In the genomic region with DNA sequence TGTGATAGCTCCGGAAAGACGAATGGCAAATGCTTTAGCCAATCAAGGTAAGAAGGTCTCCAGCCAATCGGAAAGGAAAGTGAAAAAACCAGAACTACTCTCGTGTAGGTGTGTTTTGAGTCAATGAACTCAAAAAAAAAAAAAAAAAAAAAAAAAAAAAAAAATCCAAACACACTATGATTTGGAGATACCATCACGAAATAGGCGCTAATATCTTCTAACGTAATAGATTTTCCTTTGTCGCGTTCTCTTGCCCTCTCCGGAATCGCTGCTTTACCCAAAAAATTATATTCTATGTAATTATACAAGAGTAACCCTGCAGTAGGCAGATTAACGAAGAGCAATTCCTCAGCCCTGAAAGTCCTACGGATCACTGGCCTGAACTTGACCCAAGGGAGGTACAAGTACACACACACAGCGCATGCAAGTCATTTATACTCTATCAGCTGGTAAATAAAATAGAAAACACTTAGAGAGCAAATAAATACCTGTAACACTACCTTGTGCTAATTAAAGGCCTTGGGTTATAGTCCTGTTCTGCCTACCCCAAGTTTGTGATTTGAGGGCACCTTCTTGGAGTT, we compare ENCODE assay signal across 7 mouse cellular contexts. TPM values are rescaled to one million over a fixed set of nuclear protein-coding genes. Genes with fewer than 3 reads are reported as not detected.
DNase-seq lines count a peak whose midpoint lies in the region; ATAC-seq and TF ChIP-seq lines count a peak whose summit lies in the region.

No protein-coding gene starts in this region.

- no peak for TF ChIP-seq CTCF in spleen, adult 2 months (IDR thresholded peaks at IDR 0.05; ENCODE audit: extremely low read depth, insufficient read depth, insufficient read length, insufficient replicate concordance)

- WGBS in spleen, adult 2 months = 8% methylated on average over 14 of the region's 14 CpGs
- WGBS in forebrain, embryonic 13.5 days = 8% methylated on average over 14 of the region's 14 CpGs
- WGBS in liver, embryonic 11.5 days = 10% methylated on average over 14 of the region's 14 CpGs

- peaks cover 14% of the 10 kb centered on the region for H3K36me3 ChIP-seq in spleen, adult 2 months (ENCODE audit: control insufficient read depth, insufficient read depth, low read length)
- peaks cover 28% of the 10 kb centered on the region for H3K36me3 ChIP-seq in forebrain, embryonic 13.5 days (ENCODE audit: poor library complexity, severe bottlenecking)
- peaks cover 17% of the 10 kb centered on the region for H3K36me3 ChIP-seq in liver, embryonic 11.5 days (ENCODE audit: control insufficient read depth, insufficient read depth, low read length)

- no peak for ATAC-seq in forebrain, embryonic 13.5 days
- no peak for ATAC-seq in liver, embryonic 11.5 days (replicated peaks; ENCODE audit: low FRiP score)

- no peak for TF ChIP-seq POLR2A in spleen, adult 2 months (IDR thresholded peaks at IDR 0.05; ENCODE audit: low read depth, low read length)

- H3K4me3 ChIP-seq in spleen, adult 2 months (ENCODE audit: extremely low read depth, insufficient read depth, insufficient read length) = peak overlapping the region; percentile 24
- H3K4me3 ChIP-seq in forebrain, embryonic 13.5 days = peak overlapping the region; percentile 38
- peak overlapping the region; percentile 44 for H3K4me3 ChIP-seq in liver, embryonic 11.5 days (ENCODE audit: low read depth, low read length)

- peak overlapping the region; percentile 61 for H3K4me2 ChIP-seq in forebrain, embryonic 13.5 days
- H3K4me2 ChIP-seq in liver, embryonic 11.5 days = peak overlapping the region; percentile 72

- peaks cover 2% of the 10 kb centered on the region for H3K4me1 ChIP-seq in spleen, adult 2 months (ENCODE audit: control insufficient read depth, insufficient read depth, insufficient read length)
- H3K4me1 ChIP-seq in forebrain, embryonic 13.5 days = peaks cover 20% of the 10 kb centered on the region
- peaks cover 41% of the 10 kb centered on the region for H3K4me1 ChIP-seq in liver, embryonic 11.5 days (replicated peaks; ENCODE audit: control insufficient read depth, insufficient read depth, low read length)

- intact Hi-C loops in left cerebral cortex, postnatal 10 days (cut with DNase I) = no loop called here

- no peaks in the 10 kb centered on the region for H3K9me3 ChIP-seq in forebrain, embryonic 13.5 days (replicated peaks)
- no peaks in the 10 kb centered on the region for H3K9me3 ChIP-seq in liver, embryonic 11.5 days (ENCODE audit: control insufficient read depth, low read length)

- no peak for DNase-seq in spleen, adult 2 months (ENCODE audit: low read depth in 1 of 2, low spot score in 2 of 2)
- no peak for DNase-seq in spleen, postnatal 36 days (ENCODE audit: low spot score in 2 of 2)
- no peak for DNase-seq in liver, embryonic 11.5 days (ENCODE audit: low spot score)
- no peak for DNase-seq in urinary bladder, postnatal 10 days (ENCODE audit: low spot score)
- DNase-seq in left cerebral cortex, postnatal 10 days (ENCODE audit: extremely low spot score in 1 of 2, low spot score in 2 of 2) = no peak
- no peak for DNase-seq in adrenal gland, adult 18-20 months (ENCODE audit: low spot score in 2 of 2)

- H3K27ac ChIP-seq in spleen, adult 2 months (ENCODE audit: insufficient read depth, low read length) = peak overlapping the region; percentile 6; the same call in 1 of the 2 replicates
- 0 out of 2 replicates have a peak overlapping the region, but pooled peaks have one; percentile 7 for H3K27ac ChIP-seq in forebrain, embryonic 13.5 days
- H3K27ac ChIP-seq in liver, embryonic 11.5 days (ENCODE audit: low read depth, low read length) = peak overlapping the region; percentile 62

- H3K9ac ChIP-seq in forebrain, embryonic 13.5 days = peak overlapping the region; percentile 45
- H3K9ac ChIP-seq in liver, embryonic 11.5 days (ENCODE audit: low read depth, low read length) = peak overlapping the region; percentile 37

- no peaks in the 10 kb centered on the region for H3K27me3 ChIP-seq in spleen, adult 2 months (ENCODE audit: control insufficient read depth, insufficient read depth, low read length)
- peaks cover 3% of the 10 kb centered on the region; the same call in 1 of the 2 replicates for H3K27me3 ChIP-seq in forebrain, embryonic 13.5 days
- no peaks in the 10 kb centered on the region for H3K27me3 ChIP-seq in liver, embryonic 11.5 days (replicated peaks; ENCODE audit: control insufficient read depth, insufficient read depth, low read length)

RNA-seq across cellular contexts. Expression of a gene that starts 0.6 kb away (rescaled TPM):
- polyA plus RNA-seq in spleen, adult 2 months (2012; rRNA removed) = 57.3 and 78.9 TPM in 2 replicates
- polyA plus RNA-seq in forebrain, embryonic 13.5 days (2015; fragmentation: Nextera tagmentation; extraction: Ambion mirVana) = 53.0 and 53.9 TPM in 2 replicates
- polyA plus RNA-seq in liver, embryonic 11.5 days (2014; fragmentation: Nextera tagmentation; extraction: Ambion mirVana) = 57.2 and 61.5 TPM in 2 replicates
- total RNA-seq in left cerebral cortex, postnatal 10 days (2021) = 10 to 100 TPM; 17.9 to 20.1 TPM
- 10 to 100 TPM; 23.9 to 26.5 TPM for total RNA-seq in adrenal gland, adult 18-20 months (2021)

RNA-seq across cellular contexts. Expression of a gene that starts 11.7 kb away (rescaled TPM):
- 85.7 and 97.2 TPM in 2 replicates for polyA plus RNA-seq in spleen, adult 2 months (2012; rRNA removed)
- polyA plus RNA-seq in forebrain, embryonic 13.5 days (2015; fragmentation: Nextera tagmentation; extraction: Ambion mirVana) = 207 and 215 TPM in 2 replicates
- 257 and 291 TPM in 2 replicates for polyA plus RNA-seq in liver, embryonic 11.5 days (2014; fragmentation: Nextera tagmentation; extraction: Ambion mirVana)
- 100 to 1,000 TPM in 1 of 2 experiments, 10 to 100 TPM in 1; 95.5 to 100 TPM for total RNA-seq in left cerebral cortex, postnatal 10 days (2021)
- 100 to 1,000 TPM; 136 to 139 TPM for total RNA-seq in adrenal gland, adult 18-20 months (2021)

RNA-seq across cellular contexts. Expression of a gene that starts 21.6 kb away (rescaled TPM):
- polyA plus RNA-seq in spleen, adult 2 months (2012; rRNA removed) = 0.39 and 1.0 TPM in 2 replicates
- not detected in 2 replicates for polyA plus RNA-seq in forebrain, embryonic 13.5 days (2015; fragmentation: Nextera tagmentation; extraction: Ambion mirVana)
- 0.22 and 0.34 TPM in 2 replicates for polyA plus RNA-seq in liver, embryonic 11.5 days (2014; fragmentation: Nextera tagmentation; extraction: Ambion mirVana)
- under 1 TPM; 0.36 to 0.45 TPM for total RNA-seq in left cerebral cortex, postnatal 10 days (2021)
- under 1 TPM in 1 of 2 experiments, not detected in 1; 0.27 TPM for total RNA-seq in adrenal gland, adult 18-20 months (2021)

RNA-seq across cellular contexts. Expression of a gene that starts 35.0 kb away (rescaled TPM):
- 14.3 and 25.4 TPM in 2 replicates for polyA plus RNA-seq in spleen, adult 2 months (2012; rRNA removed)
- 546 and 569 TPM in 2 replicates for polyA plus RNA-seq in forebrain, embryonic 13.5 days (2015; fragmentation: Nextera tagmentation; extraction: Ambion mirVana)
- polyA plus RNA-seq in liver, embryonic 11.5 days (2014; fragmentation: Nextera tagmentation; extraction: Ambion mirVana) = 124 and 138 TPM in 2 replicates
- total RNA-seq in left cerebral cortex, postnatal 10 days (2021) = 10 to 100 TPM; 73.4 to 81.3 TPM
- total RNA-seq in adrenal gland, adult 18-20 months (2021) = 100 to 1,000 TPM in 1 of 2 experiments, 10 to 100 TPM in 1; 86.2 to 101 TPM

RNA-seq across cellular contexts. Expression of a gene that starts 45.4 kb away (rescaled TPM):
- 20.0 and 24.9 TPM in 2 replicates for polyA plus RNA-seq in spleen, adult 2 months (2012; rRNA removed)
- 5.4 and 6.5 TPM in 2 replicates for polyA plus RNA-seq in forebrain, embryonic 13.5 days (2015; fragmentation: Nextera tagmentation; extraction: Ambion mirVana)
- 4.1 and 5.7 TPM in 2 replicates for polyA plus RNA-seq in liver, embryonic 11.5 days (2014; fragmentation: Nextera tagmentation; extraction: Ambion mirVana)
- 10 to 100 TPM; 31.4 to 34.0 TPM for total RNA-seq in left cerebral cortex, postnatal 10 days (2021)
- 10 to 100 TPM; 39.0 to 45.5 TPM for total RNA-seq in adrenal gland, adult 18-20 months (2021)

Comparison
In these comparisons a context has a peak if more than half of its experiments do, and no peak if none do; other contexts are left out.
1. H3K27ac ChIP-seq: peak in every context shown above with its lines; median percentile 62 in liver, embryonic 11.5 days; 7 in forebrain, embryonic 13.5 days; 6 in spleen, adult 2 months.